Mouse (Mus musculus): ENCODE data around the gene Pagr1a.

Gene Pagr1a

DNA sequence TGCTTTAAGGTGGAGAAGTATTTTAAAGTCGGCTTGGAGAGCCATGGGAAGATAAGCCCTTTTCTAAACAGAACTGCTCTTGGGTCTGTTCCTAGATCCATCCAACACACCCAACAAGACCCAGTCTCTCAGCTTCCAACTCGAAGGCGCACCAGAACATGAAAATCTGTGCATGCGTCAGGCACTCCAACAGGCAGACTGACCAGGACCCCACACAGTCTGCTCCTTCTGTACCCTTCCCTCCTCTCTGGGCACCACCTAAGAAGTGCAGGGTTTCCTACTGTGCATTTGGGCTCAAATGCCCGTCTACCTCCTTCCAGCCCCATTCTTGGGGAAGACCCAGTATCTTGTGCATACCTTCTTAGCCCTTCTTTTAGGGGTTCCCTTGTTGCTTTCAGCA is 3.3 kb upstream of the Pagr1a start:
- DNase-seq = no peak

DNA sequence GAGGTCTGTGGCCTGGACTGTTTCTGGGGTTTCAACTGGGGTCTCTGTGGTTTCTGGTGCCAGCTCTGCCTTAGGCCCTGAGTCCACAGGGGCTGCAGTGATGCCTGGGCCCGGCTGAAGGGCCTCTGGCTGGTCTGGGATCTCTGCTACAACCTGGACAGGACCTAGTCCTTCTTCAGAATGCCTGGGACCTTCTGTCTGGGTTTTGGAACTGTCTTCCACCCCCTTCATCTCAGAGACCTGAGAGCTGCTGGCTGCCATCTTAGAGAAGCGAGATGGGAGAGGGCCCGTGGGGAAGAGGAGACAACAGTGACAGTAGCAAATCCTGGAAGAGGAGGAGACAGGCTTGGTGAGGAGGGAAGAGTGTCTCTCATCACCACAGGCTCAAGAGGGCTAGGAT is 2.9 kb upstream of the Pagr1a start:
- DNase-seq = no peak

DNA sequence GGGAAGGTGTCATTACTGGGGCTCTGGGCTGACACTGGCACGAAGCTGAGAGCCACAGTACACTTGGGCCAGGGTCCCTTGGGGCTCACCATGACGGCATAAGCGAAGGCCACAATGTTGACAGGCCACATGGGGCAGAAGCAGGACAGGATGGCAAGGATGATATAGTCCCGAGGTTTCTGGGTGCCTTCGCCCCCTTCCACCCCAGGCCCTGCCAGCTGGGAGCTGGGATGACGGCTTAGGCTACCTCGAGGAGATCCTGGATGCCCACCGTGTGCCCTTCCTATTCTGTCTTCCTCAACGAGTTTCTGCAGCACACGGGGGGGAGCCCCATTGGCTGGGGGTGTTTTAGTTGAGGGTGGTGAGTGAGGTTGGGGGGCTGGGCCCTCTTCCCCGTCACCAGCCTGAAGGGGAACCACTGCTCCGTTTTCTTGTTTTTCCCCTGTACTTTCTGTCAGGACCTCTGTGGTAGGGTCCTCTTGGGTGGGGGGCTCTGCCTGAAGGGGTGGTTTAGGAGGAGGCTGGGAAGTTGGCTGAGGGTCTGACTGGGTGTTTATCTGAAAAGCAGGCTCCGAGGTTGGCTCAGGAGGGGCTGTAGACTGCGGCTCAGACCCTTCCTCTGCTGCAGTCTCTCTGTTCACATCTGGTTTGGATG is 2.3 kb upstream of the Pagr1a start:
- no peak for DNase-seq

DNA sequence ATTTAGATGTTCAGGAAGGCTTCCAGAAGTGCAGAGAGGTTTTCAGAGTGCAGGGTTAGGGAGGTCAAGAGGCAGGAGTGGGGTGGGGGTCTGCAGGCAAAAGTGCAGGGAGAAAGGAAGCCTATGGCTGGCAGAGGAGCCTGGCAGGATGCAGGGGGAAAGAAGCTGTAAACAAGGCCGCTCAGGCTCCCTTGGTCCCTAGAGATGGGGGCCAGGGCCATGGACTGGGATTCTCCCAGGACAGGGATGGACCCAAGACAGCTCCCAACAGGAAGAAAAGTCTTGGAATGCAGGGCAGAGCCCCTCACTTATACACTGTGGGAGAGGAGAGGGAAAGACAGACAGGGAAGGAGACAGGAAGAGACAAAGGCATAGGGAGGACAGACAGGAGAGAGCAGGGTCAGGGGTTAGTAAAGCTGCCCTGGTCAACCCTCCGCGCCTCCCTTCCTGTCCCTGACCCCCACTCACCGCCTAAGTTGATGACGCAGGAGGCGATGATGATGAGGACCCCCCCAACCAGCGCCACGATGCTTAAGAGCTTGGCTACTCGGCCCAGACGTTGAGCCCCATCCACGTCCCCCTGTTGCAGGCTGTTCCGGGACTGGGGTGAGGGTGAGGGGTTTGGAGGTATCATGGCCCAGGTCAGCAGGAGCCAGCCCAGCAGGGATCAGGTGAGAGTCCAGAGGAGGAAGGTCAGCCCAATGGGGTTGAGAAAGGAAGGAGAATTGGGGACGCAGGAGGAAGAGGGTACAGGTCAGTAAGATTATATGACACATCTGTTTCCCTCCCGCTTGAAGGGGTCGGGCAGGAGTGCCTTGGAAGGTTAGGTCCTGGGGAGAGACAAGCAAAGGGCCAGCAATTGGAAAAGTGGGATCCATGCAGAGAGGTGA is 1.5 kb upstream of the Pagr1a start:
- peak; percentile 18 for DNase-seq

DNA sequence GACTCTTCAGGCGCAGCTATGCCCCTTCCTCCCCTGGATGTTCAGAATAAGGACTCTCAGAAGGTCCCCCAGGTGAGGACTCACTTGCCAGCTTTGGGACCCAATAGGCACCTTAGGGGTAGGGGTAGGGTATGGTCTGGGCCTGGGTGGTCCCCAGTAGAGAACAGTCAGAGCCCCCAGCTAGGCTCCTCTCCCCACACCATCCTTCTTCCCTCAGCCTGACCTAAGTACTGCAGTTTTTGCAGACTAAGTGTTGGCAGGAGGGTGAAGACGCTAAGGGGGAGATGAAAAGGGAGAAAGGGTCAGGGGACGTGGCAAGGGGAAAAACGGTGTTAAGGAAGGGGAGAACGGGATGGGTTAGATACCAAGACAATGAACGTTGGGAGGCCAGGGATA is 796 bp upstream of the Pagr1a start:
- peak; percentile 30 for DNase-seq

DNA sequence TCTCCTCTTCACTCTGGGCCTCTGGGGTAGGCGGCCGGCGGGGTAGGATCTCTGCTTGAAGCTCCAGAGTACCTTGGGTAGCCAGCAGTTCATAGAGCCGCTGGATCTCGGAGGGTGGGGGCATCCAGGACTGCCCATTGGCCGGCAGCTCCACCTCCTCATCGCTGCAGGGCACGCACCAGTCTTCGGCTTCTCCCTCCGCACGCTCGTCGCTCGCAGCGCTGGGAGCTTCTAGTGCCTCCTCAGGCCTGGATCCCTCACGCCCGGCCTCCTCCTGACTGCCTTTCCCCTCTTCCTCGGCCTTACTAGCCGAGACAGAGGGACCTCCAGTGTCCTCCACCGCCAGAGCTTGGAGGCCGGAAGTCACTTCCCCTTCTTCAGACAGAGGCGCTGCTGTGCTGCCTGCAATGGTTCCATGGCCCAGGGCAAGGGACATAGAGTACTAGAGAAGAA is 640 bp downstream of the Pagr1a start:
- DNase-seq = no peak

DNA sequence TGATC is 869 bp downstream of the Pagr1a start, which contains the start of gene Pagr1b:
TSS of gene Pagr1b (minus strand) at position 4 of the 5 bp plus-strand sequence.
- DNase-seq = no peak

DNA sequence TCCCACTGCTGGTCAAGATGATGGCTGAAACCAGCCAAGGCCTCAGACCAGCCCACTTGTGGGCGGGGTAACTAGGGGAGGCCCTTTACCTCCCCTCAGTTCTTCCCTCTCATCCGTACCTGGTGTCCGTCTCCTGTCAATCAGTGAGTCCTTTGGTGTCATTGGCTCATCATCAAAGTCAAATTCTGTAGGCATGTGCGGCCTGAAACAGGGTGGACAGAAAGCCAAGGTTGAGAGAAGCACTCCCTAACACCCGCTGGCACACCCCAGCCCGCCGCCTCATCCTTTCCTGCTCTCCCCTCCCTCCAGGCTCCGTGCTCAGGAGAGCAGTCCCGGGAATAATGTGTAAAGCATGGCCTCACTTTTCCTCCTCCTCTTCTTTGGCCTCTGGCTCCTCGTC is 1.1 kb downstream of the Pagr1a start:
- DNase-seq = no peak

DNA sequence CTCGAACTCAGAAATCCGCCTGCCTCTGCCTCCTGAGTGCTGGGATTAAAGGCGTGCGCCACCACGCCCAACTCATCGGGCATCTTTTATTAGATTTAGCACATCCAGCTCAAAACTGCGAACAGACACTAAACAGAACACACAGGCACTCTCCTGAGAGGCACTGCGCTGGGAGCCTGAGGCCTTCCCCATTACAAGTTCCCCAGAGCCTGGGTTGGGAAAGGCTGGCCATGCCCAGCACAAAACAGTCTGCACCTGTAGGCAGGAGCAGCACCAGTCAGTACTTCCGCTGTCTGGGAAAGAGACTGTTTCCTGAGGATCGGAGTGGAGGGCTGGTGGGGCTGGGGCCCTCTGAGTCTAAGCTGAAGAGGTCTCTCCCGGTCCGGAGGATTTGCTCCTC is 2.2 kb downstream of the Pagr1a start:
- no peak for DNase-seq

DNA sequence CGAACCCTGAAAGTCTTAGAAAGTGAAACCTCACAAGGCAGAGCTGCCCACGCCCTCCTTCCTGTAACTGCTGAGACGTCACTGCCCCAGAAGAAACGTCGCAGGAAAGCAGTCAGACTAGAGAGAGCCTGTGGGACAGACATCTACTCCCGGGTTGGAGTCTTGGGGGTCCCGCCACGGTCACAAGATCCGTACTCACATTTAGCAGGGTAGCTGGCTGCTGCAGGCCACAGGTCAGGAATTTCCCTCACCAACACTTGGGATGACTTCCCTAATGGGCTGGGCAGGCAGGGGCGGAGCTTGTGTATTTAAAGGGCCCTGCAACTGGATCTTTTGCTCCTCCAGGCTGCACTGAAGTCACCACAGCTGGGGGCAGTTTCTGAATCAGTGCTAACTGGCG is 2.8 kb downstream of the Pagr1a start, which contains the start of gene Mvp:
TSS of gene Mvp (minus strand) at position 302 of the 400 bp plus-strand sequence.
- peak; percentile 66 for DNase-seq

DNA sequence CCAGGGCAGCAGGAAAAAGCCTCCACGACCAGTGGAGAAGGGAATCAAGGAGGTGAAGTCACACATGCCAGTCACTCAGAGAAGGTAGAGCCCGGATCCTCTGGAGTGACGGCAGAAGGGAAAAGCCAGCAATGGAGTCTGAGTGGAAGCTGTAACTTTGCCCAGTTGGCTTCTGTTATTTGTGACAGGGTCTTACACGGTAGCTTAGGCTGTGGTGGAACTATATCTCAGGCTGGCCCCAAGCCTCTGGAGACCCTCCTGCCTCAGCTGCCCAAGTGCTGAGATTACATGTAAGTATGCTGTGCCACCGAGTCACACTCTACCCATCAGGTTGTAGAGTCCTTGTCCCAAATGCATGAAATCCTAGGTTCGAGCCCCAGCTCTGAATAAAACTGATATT is 3.8 kb downstream of the Pagr1a start:
- DNase-seq = no peak

DNA sequence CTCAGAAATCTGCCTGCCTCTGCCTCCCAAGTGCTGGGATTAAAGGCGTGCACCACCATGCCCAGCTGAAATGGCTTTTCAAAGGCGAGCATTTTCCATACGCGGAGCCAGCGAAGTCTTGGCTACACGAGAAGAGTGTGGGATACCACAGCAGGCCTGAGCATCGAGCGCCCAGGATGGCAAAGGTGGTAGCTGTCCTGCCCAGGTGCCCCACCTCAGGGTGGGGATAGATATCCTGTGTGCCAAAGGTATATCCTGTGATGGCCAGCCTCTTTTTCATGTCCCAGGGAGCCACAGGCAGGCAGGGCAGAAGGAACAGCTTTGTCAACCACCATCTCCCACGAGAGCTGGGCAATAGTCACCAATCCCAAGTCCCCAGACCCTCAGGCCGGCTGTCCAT is 4.3 kb downstream of the Pagr1a start:
- no peak for DNase-seq

DNA sequence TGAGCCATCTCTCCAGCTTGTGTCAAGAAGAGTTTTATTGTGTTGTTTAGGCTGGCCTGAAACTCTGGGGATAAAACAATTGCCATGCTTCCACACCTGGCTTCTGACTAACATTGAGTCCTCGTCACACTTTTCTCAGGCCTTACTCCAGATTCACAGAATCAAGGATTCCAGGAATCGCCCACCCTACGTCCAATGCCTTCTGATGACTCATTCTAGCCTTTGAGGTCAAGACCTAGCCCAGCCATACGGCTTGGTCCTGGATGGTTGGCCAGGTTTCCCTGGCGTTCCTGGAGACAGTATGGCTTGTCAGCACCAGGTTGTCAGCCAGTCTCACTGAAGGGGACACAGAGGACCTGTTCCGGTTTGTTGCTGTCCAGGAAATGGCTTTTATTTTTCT is 4.8 kb downstream of the Pagr1a start:
- no peak for DNase-seq

DNA sequence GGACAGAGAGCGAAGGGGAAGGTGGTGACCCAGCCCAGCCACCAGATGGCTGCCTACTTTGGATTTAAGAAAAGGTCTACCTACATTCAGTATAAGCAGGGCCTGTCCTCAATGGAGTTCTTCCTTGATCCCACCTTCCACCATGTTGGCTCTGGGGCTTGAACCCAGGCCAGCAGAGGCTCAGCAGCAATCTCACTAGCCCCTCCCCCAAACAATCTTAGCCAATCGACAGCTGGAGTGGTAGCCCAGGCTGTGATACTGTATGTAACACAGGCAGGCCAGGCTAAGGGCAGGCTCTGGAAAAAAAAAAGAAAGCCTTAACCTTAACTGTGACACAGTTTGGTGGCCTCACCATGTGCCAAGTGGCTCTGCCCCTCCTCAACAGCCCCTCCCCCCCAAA is 5.4 kb downstream of the Pagr1a start:
- no peak for DNase-seq

DNA sequence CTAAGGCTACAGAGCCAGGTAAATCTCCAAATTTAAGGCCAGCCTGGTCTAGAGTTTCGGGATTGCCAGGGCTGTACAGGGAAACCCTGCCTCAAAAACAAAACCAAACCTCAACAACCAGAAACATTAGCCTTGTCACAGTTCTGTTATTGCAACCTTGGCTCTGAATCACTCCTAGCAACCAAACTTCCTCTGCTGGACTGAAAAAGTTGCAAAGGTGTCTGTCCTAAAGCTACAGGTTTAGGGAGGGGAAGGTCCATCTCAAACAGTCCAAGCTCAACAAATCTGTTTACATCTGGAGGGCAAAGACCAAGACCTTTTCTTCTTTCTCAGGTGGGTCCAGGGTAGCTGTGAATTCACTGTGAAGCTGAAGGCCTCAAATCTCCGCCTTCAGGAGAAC is 6.1 kb downstream of the Pagr1a start:
- DNase-seq = no peak

DNA sequence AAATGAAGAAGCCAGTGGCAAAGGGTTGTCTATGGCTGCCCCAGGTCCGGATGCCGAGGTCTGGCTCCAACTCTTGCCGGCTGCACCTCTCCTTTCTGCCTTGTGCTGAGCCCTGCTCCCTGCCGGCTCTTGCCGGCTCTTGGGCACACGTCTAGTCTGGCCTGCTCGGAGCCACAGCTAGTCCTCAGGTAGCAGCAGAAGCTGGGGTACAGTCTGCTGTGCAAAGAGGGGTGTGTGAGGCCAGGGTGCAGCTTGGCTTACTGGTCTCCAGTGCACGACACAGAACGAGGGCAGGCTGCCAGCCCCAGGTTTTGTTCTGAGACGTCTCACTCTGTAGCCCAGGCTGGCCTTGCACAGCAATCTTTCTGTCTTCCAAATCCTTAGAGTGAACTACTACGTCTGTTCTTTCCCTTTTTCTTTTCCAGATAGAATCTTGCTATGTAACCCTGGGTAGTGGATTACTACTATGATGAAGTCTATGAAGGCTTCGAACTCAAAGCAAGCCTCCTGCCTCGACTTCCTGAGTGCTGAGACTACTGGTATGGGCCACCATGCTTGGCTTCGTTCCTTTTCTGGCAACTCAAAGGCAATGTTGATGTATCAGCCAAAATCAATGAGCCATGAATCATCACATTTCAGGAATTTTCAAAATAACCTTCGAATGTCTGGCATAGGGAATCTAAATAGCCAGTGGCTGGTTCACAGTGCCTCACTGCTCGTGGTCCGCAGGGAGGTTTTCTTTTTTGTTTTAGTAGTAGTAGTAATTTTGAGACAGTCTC is 7.7 kb downstream of the Pagr1a start:
- DNase-seq = no peak

DNA sequence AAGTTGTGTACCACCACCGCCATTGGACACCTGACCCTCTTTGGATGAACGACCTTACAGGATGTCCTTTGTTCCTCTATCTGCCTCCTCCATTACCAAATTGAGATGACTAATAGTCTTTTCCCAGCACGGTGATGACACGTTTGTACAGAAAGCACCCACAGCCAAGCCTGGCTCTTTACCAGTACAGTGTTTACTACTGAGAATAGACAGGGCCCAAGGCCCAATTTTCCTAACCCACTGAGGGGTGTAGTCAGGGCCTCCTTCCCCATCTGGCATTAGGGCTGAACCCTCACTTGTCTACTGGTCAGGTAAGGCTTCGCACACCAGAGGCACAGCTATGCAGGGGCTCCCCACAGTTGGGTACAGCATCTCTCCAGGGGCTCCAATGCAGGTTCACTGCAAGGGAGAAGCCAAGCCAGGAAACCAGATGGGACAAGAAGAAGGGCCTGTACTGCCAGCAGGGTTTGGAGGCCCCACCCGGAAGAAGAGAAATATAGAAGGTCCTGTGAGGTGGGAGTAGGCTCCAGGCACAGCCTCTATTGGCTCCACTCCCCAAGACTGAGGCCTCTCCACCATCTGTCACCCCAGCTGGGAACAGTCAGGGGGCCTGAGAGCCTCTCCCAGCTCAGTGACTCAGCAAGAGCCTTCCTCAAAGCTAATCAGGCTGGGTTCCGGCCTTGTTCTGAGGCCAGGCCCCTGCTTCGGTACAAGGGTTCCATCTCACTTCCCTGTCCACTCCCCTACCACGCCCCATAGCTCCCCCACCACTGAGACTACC is 8.7 kb downstream of the Pagr1a start:
- DNase-seq = no peak

DNA sequence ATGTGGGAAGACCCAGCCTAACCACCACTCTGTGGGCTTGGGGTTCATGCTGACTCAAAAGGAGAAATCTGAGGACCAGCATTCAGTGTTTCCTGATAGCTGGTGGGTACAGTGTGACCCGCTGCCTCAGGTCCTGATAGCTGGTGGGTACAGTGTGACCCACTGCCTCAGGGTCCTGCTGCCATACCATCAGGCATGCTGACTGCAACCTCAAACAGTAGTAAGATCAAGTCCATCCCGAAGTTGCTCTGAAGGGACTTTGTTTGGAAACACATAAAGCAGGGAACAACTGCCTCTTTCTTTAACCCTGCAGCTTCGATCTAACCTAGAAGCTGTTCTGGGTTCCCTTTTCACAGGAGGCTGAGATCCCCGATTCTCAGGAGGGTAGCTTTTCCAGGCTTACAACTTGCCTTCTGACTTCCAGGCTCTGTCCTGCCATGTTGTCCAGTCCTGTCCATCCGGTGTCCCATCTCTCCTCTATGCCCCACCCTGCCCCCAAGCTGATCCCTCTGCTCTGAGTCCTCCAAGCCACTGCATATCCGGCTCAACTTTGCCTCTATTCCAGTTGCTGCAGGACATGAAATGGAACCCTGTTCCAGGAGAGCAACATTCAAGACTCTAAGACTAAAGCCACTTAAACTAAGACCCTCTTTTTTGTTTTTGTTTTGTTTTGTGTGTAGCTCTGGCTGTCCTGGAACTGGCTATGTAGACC is 9.7 kb downstream of the Pagr1a start:
- DNase-seq = no peak

DNA sequence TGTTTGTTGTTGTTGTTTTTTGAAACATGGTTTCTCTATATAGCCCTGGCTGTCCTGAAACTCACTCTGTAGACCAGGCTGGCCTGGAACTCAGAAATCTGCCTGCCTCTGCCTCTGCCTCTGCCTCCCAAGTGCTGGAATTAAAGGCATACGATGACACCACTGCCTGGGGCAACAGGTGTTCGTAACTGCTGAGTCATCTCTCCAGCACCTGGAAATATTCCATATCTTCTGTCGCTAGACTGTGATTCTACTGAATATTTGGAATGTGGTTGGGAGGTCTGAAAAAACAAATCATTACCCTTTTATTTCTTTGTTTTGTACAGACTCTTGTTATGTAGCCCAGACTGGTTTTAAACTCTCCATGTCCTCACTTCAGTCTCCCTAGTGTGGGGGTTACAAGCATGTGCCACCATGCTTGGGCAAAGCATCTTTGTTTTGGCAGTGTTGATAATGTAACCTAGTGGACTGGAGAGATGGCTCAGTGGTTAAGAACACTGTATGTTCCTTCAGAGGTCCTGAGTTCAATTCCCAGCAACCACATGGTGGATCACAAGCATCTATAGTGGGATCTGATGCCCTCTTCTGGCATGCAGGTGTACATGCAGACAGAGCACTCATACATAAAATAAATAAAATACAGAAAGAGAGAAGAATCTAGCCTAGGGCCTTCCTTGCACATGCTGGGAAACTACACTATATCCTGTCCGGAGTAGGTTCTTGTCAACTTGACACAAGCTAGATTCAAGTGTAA is 12.9 kb downstream of the Pagr1a start:
- no peak for DNase-seq

DNA sequence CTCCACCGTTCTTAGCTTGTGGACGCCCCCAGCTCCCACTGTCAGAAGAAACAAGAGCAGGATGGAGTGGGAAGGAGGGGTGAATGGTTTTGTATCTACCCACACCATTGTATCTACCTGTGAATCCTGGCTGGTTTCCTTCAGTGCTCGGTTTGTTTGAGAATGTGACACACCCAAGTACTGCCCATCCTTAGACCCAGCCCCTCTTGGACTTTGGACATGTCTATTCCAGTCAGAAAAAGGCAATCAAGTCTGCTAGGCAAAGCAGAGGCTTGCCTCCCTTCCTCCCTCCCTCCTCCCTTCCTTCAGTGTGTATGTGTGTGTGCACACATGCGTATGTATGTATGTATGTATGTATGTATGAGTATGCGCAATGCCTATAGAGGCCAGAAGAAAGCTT is 13.5 kb downstream of the Pagr1a start:
- no peak for DNase-seq

DNA sequence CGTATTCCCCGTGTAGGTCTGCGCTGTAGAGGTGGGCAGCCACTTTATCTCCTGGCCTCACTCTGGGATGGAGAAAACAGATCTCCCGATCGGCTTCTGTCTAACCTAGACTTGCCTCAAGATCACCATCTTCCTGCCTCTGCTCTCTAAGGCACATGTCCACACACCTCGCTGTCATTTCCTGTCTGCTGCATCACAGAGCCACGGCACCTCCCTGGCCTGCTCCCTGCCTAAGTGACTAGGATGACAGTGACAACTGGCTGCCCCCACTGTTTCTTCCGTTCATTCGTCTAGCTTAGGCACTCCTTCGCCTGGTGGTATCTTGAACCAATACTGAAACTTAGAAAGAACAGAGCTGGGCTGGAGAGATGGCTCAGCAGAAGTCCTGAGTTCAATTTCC is 17.6 kb downstream of the Pagr1a start:
- peak; percentile 44 for DNase-seq

DNA sequence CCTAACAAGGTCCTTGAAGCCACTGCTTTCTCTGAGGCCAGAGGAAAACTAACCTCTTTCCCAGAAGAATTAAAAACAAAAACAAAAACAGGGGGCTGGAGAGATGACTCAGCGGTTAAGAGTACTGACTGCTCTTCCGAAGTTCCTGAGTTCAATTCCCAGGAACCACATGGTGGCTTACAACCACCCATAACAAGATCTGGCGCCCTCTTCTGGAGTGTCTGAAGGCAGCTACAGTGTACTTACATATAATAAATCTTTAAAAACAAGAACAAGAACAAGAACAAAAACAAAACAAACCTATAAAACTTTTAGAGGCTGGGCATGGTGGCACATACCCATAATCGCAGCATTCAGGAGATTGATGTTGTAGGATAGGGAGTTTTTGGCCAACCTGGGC is 20.7 kb downstream of the Pagr1a start:
- DNase-seq = peak; percentile 37
